Mouse (Mus musculus) forebrain, postnatal 0 days (tissue): ENCODE measurements around the gene Jun. TPM values are rescaled to one million over a fixed set of nuclear protein-coding genes. Genes with fewer than 3 reads are reported as not detected.
A peak's percentile ranks its signal among the peaks of the same experiment; 100 is the strongest.

ENCODE experiments used
- ATAC-seq: fragments of 200-750 bp; cut with Nextera tagmentation; 2 replicates; pipeline ENCODE4 v1.8.0; 2017; ENCODE audit warnings: mild to moderate bottlenecking, moderate library complexity
- DNase-seq: peaks from one replicate; pipeline ENCODE4 v3.0.0-alpha.2; 2015
- H3K27ac ChIP-seq: fragments of 300-500 bp; sonication (generic); 2 replicates; pipeline ENCODE4 v1.5.1; 2014; ENCODE audit warnings: low read depth, mild to moderate bottlenecking, antibody characterized with exemption, low read length, moderate library complexity, mixed read lengths
- H3K27me3 ChIP-seq: fragments of 300-500 bp; sonication (generic); 2 replicates; pipeline ENCODE4 v1.6.1; 2014; ENCODE audit warnings: mild to moderate bottlenecking, low read length, mixed read lengths; ENCODE audit not compliant: insufficient read depth
- H3K36me3 ChIP-seq: fragments of 300-500 bp; sonication (generic); 2 replicates; pipeline ENCODE4 v1.6.1; 2014; ENCODE audit warnings: mild to moderate bottlenecking, moderate library complexity; ENCODE audit not compliant: insufficient read depth
- H3K4me1 ChIP-seq: fragments of 300-500 bp; sonication (generic); 2 replicates; pipeline ENCODE4 v1.6.1; 2014; ENCODE audit warnings: antibody characterized with exemption; ENCODE audit not compliant: insufficient read depth
- H3K4me2 ChIP-seq: fragments of 300-500 bp; sonication (generic); 2 replicates; pipeline ENCODE4 v1.6.1; 2014; ENCODE audit warnings: low read depth, mild to moderate bottlenecking, moderate library complexity
- H3K4me3 ChIP-seq: fragments of 300-500 bp; sonication (generic); 2 replicates; pipeline ENCODE4 v1.5.1; 2014; ENCODE audit warnings: low read depth, low read length, mixed read lengths
- H3K9ac ChIP-seq: fragments of 300-500 bp; sonication (generic); 2 replicates; pipeline ENCODE4 v1.6.1; 2014; ENCODE audit warnings: mild to moderate bottlenecking
- H3K9me3 ChIP-seq: fragments of 300-500 bp; sonication (generic); 2 replicates; pipeline ENCODE4 v1.6.1; 2016; ENCODE audit warnings: low read length
- CTCF ChIP-seq: sonication (generic); IDR thresholded peaks from 2 replicates; pipeline ENCODE4 v1.5.1; 2016; ENCODE audit warnings: antibody characterized with exemption, control low read depth, low read depth
- WGBS: fragments of 180-500 bp; shearing (Covaris S2); extraction: QIAGEN DNeasy Blood & Tissue Kit; methylation state at CpG from one replicate; pipeline ENCODE4 v1.1.7; 2014; 5-methylcytosine and 5-hydroxymethylcytosine counted together
- polyA plus RNA-seq: library from polyadenylated mRNA; unstranded; fragments of >200 nt; fragmentation: Nextera tagmentation; extraction: Ambion mirVana; gene quantifications from 2 replicates; pipeline ENCODE4 v1.2.1, GENCODE M21; 2015
- total RNA-seq: library from RNA; depleted of rRNA; stranded (reverse); fragments of >200 nt; gene quantifications from 2 replicates; pipeline ENCODE4 v1.2.3, GENCODE M21; 2014; rRNA removed

Gene Jun
- total RNA-seq (39.3 and 42.9 TPM in 2 replicates), polyA plus RNA-seq (47.0 and 50.1 TPM in 2 replicates)

GRCm38 (mm10) chr4:95052025-95052899, at the start of gene Jun:
Jun (minus strand) TSS chr4:95052222.
- peak within 1 kb of the TSS; percentile 79 for H3K9ac ChIP-seq
- peak within 1 kb of the TSS; percentile 95 for H3K27ac ChIP-seq
- 1% methylated on average over 68 of the region's 68 CpGs for WGBS
- ATAC-seq (peak; percentile 95), DNase-seq (peak; percentile 100)
- H3K4me2 ChIP-seq, result peak within 1 kb of the TSS; percentile 95
- peaks cover 13% of the 10 kb centered on the region; the same call in 1 of the 2 replicates for H3K4me1 ChIP-seq
- no peaks in the 10 kb centered on the region for H3K27me3 ChIP-seq
- no peak for TF ChIP-seq CTCF
- peak within 1 kb of the TSS; percentile 73 for H3K4me3 ChIP-seq
- H3K9me3 ChIP-seq, result no peaks in the 10 kb centered on the region
- no peaks in the 10 kb centered on the region for H3K36me3 ChIP-seq

GRCm38 (mm10) chr4:95101684-95102083, 49.7 kb upstream of the Jun start:
- Histone ChIP-seq H3K4me1 (no peaks in the 10 kb centered on the region), H3K9ac (no peak overlapping the region), H3K4me3 (no peak overlapping the region), H3K27me3 (no peaks in the 10 kb centered on the region), H3K27ac (no peak overlapping the region), H3K36me3 (no peaks in the 10 kb centered on the region), H3K4me2 (no peak overlapping the region), H3K9me3 (no peaks in the 10 kb centered on the region)
- no peak for TF ChIP-seq CTCF
- DNase-seq (no peak), ATAC-seq (no peak)
- WGBS, result 96% methylated on average over 7 of the region's 7 CpGs

GRCm38 (mm10) chr4:95100694-95101093, 48.7 kb upstream of the Jun start:
- no peak overlapping the region for H3K4me3 ChIP-seq
- no peak for ATAC-seq
- no peak for TF ChIP-seq CTCF

GRCm38 (mm10) chr4:95099373-95099772, 47.4 kb upstream of the Jun start:
- H3K9me3 ChIP-seq, result no peaks in the 10 kb centered on the region
- TF ChIP-seq CTCF, result no peak
- no peak overlapping the region for H3K27ac ChIP-seq
- no peaks in the 10 kb centered on the region for H3K27me3 ChIP-seq
- DNase-seq (no peak), ATAC-seq (no peak)
- no peaks in the 10 kb centered on the region for H3K36me3 ChIP-seq
- no peak overlapping the region for H3K4me3 ChIP-seq
- H3K9ac ChIP-seq, result no peak overlapping the region
- WGBS, result 82% methylated on average over 7 of the region's 7 CpGs
- no peaks in the 10 kb centered on the region for H3K4me1 ChIP-seq
- H3K4me2 ChIP-seq, result no peak overlapping the region

More at GRCm38 (mm10) chr4:95100694-95101093, 48.7 kb upstream of the Jun start:
- H3K9ac ChIP-seq, result no peak overlapping the region
- H3K27me3 ChIP-seq, result no peaks in the 10 kb centered on the region
- H3K36me3 ChIP-seq, result no peaks in the 10 kb centered on the region
- no peak overlapping the region for H3K4me2 ChIP-seq
- no peak overlapping the region for H3K27ac ChIP-seq
- H3K4me1 ChIP-seq, result no peaks in the 10 kb centered on the region
- no peaks in the 10 kb centered on the region for H3K9me3 ChIP-seq
- no peak for DNase-seq

GRCm38 (mm10) chr4:95098722-95099097, 46.7 kb upstream of the Jun start:
- 45% methylated on average over 5 of the region's 5 CpGs for WGBS
- no peak overlapping the region for H3K4me3 ChIP-seq
- no peaks in the 10 kb centered on the region for H3K27me3 ChIP-seq
- TF ChIP-seq CTCF, result no peak
- no peak overlapping the region for H3K4me2 ChIP-seq
- H3K9me3 ChIP-seq, result no peaks in the 10 kb centered on the region
- no peaks in the 10 kb centered on the region for H3K36me3 ChIP-seq
- no peak for DNase-seq
- no peak for ATAC-seq
- H3K27ac ChIP-seq, result no peak overlapping the region
- no peak overlapping the region for H3K9ac ChIP-seq
- H3K4me1 ChIP-seq, result no peaks in the 10 kb centered on the region

- H3K9ac ChIP-seq, result no peak overlapping the region
- DNase-seq, result no peak
- WGBS, result 76% methylated on average over 10 of the region's 10 CpGs
- H3K4me3 ChIP-seq, result no peak overlapping the region
- H3K9me3 ChIP-seq, result no peaks in the 10 kb centered on the region
- ATAC-seq, result no peak
- H3K36me3 ChIP-seq, result no peaks in the 10 kb centered on the region
- no peaks in the 10 kb centered on the region for H3K4me1 ChIP-seq
- no peak for TF ChIP-seq CTCF
- no peaks in the 10 kb centered on the region for H3K27me3 ChIP-seq
- no peak overlapping the region for H3K4me2 ChIP-seq
- no peak overlapping the region for H3K27ac ChIP-seq
Measured at GRCm38 (mm10) chr4:95097942-95098721, 46.1 kb upstream of the Jun start.

- ATAC-seq (no peak), DNase-seq (no peak)
- no peaks in the 10 kb centered on the region for H3K9me3 ChIP-seq
- no peaks in the 10 kb centered on the region for H3K4me1 ChIP-seq
- H3K27ac ChIP-seq, result no peak overlapping the region
- H3K36me3 ChIP-seq, result no peaks in the 10 kb centered on the region
- no peak for TF ChIP-seq CTCF
- no peak overlapping the region for H3K9ac ChIP-seq
- 72% methylated on average over 2 of the region's 2 CpGs for WGBS
- H3K27me3 ChIP-seq, result no peaks in the 10 kb centered on the region
- no peak overlapping the region for H3K4me3 ChIP-seq
- no peak overlapping the region for H3K4me2 ChIP-seq
Measured at GRCm38 (mm10) chr4:95096731-95097130, 44.7 kb upstream of the Jun start.
